Mouse (Mus musculus) erythroblast, adult 5-6 weeks (primary cell): ENCODE measurements around the gene Myh10. TPM values are rescaled to one million over a fixed set of nuclear protein-coding genes. Genes with fewer than 3 reads are reported as not detected.
A peak's percentile ranks its signal among the peaks of the same experiment; 100 is the strongest.

ENCODE experiments used
- ATAC-seq: replicated peaks from 2 replicates; pipeline ENCODE4 v1.8.0; 2016; ENCODE audit warnings: moderate number of reproducible peaks, mild to moderate bottlenecking, moderate TSS enrichment, inconsistent platforms; ENCODE audit not compliant: poor library complexity, low FRiP score, severe bottlenecking
- total RNA-seq, 2 experiments: library from RNA; stranded (forward) in 1 of 2; stranded (reverse) in 1 of 2; fragments of 150-400 nt in 1 of 2; fragments of 200-764, 138-1000 nt in 1 of 2; gene quantifications; 2 replicates each; pipeline versions ENCODE4 v1.2.3 to v1.2.4; 2015 to 2017; ENCODE audit warnings: low replicate concordance in 2 of 2

The Myh10 gene
- total RNA-seq, 2 experiments from 2014 or later, result 45.0 to 56.5 TPM

- ATAC-seq, result no peak
These were observed 51.3 kb downstream of the Myh10 start for GRCm38 (mm10) chr11:68742658-68743057.

GRCm38 (mm10) chr11:68744150-68744549 lies 52.8 kb downstream of the Myh10 start:
- no peak for ATAC-seq

GRCm38 (mm10) chr11:68745374-68746200 lies 54.2 kb downstream of the Myh10 start:
- no peak for ATAC-seq

GRCm38 (mm10) chr11:68748121-68748520 lies 56.8 kb downstream of the Myh10 start:
- no peak for ATAC-seq

- ATAC-seq, result no peak
These were observed 58.8 kb downstream of the Myh10 start for GRCm38 (mm10) chr11:68750206-68750605.

GRCm38 (mm10) chr11:68750938-68751337 lies 59.6 kb downstream of the Myh10 start:
- ATAC-seq, result peak; percentile 74

- no peak for ATAC-seq
These were observed 62.9 kb downstream of the Myh10 start for GRCm38 (mm10) chr11:68754283-68754682.

GRCm38 (mm10) chr11:68756456-68757348 lies 65.3 kb downstream of the Myh10 start:
- peak; percentile 85 for ATAC-seq

GRCm38 (mm10) chr11:68759691-68760090 lies 68.3 kb downstream of the Myh10 start:
- ATAC-seq, result no peak

- ATAC-seq, result no peak
These were observed 69.8 kb downstream of the Myh10 start for GRCm38 (mm10) chr11:68761155-68761554.

- ATAC-seq, result no peak
These were observed 70.3 kb downstream of the Myh10 start for GRCm38 (mm10) chr11:68761664-68762063.

- no peak for ATAC-seq
These were observed 73.3 kb downstream of the Myh10 start for GRCm38 (mm10) chr11:68764622-68765021.

- peak; percentile 82 for ATAC-seq
These were observed 76.6 kb downstream of the Myh10 start for GRCm38 (mm10) chr11:68767762-68768542.

GRCm38 (mm10) chr11:68769770-68770510 lies 78.6 kb downstream of the Myh10 start:
- ATAC-seq, result peak; percentile 67

GRCm38 (mm10) chr11:68776147-68776655 lies 84.8 kb downstream of the Myh10 start:
- ATAC-seq, result no peak

- ATAC-seq, result no peak
These were observed 86.6 kb downstream of the Myh10 start for GRCm38 (mm10) chr11:68777933-68778332.

- ATAC-seq, result no peak
These were observed 87.5 kb downstream of the Myh10 start for GRCm38 (mm10) chr11:68778855-68779254.

- 0 out of 2 replicates have a peak, but pooled peaks have one; percentile 19 for ATAC-seq
These were observed 88.5 kb downstream of the Myh10 start for GRCm38 (mm10) chr11:68779735-68780465.
